Mouse (Mus musculus) embryonic fibroblast, embryonic 13.5 days (primary cell): Measurements from ENCODE around the gene H2-DMb2.

Experiments used
- CTCF ChIP-seq: IDR thresholded peaks from 2 replicates; pipeline ENCODE4 v1.5.1; 2011; ENCODE audit warnings: mild to moderate bottlenecking, control low read depth, low read length, moderate library complexity, borderline replicate concordance; ENCODE audit not compliant: insufficient read depth
- POLR2A ChIP-seq: IDR thresholded peaks from 2 replicates; pipeline ENCODE4 v1.6.1; 2011; ENCODE audit warnings: low read depth, mild to moderate bottlenecking, control low read depth, low read length, moderate library complexity

DNA sequence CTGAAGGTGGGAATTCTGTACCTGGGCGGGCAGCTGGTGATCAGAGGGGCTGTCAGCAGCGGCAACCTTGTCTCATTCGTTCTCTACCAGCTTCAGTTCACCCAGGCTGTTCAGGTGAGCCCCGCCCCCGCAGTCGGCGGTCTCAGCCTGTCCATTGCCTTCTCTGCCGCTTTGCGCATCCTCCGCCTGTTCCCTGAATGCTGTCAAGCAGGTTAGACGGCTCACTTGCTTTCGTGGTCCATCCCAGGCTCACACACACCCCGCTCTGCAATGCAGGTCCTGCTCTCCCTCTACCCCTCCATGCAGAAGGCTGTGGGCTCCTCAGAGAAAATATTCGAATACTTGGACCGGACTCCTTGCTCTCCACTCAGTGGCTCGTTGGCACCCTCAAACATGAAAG lies 49.7 kb downstream of the H2-DMb2 start:
- TF ChIP-seq POLR2A (no peak), CTCF (no peak)
